Mouse (Mus musculus) monocyte, adult 2 months (primary cell): ENCODE measurements at regions not wholly inside any gene's neighbourhood (a gene's known extent, or its start where the extent isn't known, plus 50 kb on each side); places are given as distances from the start of the nearest gene placed in this dataset.

Experiments
- DNase-seq, 2 experiments: peaks; one replicate each; pipeline ENCODE4 v3.0.0; 2022; ENCODE audit warnings: low spot score in 2 of 2, low read depth in 1 of 2

DNA sequence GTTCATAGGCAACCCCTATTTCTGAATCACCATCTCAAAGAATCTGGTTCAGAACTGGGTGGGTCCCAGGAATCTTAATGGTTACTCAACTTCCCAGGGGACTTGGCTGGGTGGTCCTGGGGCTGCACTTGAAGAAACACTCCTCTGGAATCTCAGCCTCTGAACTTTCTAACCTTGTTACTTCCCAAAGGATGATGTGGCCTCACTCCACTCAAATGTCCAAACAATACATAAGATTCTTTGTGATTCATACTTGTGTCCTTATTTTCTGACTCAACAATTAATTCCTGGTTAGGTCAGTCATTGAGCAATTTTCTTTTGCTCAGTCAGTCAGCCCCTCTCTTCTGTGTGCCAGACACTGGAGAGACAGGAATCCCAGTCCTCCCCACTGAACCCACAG lies 353.7 kb upstream of the Ubash3b start:
- DNase-seq, result no peak

GRCm38 (mm10) chr9:41513701-41514100 lies 352.2 kb upstream of the Ubash3b start:
- DNase-seq, result no peak

DNA sequence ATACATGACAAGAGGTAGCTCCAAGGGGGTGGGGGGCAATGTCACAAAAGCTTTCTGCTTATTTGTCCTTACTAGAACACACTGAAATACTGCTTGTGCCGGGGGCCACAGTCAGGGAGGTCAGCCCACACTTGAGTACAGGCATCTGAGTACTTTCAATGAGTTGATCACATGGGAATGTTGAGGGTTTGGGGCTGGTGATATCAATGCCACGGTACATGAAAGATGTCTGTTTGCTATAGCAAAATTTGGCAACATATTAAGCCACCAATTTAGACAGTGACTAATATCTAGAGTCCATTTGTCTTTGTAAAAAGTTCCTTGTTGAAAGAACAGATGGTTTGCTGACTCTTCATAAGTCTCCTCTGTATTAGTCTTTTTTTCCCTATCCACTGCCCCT lies 348.1 kb upstream of the Ubash3b start:
- DNase-seq, result no peak

- no peak for DNase-seq
Observed at GRCm38 (mm10) chr9:41508746-41509145, 347.2 kb upstream of the Ubash3b start.

- no peak for DNase-seq
Observed at GRCm38 (mm10) chr9:41498326-41498725, 336.8 kb upstream of the Ubash3b start.

DNA sequence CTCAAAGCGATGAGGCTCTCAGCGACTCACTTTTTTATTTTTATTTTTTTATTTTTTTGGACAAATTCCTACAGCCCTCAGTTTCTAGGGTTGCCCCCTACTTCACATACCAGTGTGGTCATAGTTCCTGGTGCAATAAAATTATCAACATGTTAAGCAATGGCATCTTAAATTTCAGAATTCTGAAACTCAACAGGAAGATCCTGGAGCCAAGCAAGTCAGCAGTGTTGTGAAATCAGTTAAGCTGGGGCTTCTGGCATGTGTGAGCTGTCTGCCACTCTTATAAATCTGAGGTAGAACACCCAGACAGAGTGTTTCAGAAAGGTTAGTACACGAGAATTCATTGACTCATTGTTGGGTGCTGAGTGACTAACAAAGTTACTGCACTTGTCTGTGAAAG lies 328.6 kb upstream of the Ubash3b start:
- DNase-seq, result no peak

GRCm38 (mm10) chr9:41488046-41488445 lies 326.5 kb upstream of the Ubash3b start:
- no peak for DNase-seq

DNA sequence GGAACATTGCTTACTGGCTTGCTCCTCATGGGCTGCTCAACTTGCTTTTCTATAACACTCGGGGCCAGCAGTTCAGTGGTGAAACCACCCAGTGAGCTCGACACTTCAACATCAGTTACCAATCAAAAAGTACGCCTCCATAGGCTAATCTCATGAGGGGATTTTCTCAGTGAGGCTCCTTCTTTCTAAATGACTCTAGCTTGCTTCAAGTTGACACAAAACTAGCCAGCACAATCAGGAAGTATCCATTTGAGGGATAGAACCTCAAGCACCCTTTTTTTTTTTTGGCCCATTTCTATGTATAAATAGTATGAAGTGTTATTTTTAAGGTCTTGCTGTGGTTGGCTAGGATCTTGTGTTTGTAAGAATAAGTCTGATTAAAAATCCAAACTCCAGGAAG lies 321.7 kb upstream of the Ubash3b start:
- no peak for DNase-seq

DNA sequence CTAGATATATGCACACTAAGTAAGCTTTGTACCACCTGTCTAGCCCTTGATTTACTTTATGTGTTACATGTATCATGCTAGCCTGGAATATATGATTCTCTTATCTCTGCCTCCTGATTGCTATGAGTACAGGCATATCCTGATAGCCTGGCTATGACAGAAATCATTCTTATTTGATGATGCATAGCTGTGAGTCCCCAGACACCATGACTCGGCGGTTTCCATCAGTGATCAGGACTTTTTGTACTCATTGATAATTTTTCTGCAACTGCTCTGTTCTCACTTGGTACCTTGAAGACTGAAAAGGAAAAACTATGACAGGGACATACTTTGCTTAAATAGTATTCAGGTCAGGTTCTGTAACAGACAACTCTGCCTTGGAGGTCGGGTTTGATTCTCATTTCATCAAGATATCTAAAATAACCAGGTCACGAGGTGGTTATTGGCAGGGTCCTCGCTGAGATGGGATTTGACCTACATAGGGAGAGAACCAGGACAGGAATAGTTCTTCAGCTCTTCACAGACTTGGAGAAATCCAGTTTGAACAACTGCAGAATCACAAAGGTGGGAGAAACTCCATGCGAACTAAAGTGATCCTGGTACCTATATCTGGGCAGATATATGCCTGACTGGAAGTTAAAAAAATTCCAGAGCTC lies 320.2 kb upstream of the Ubash3b start:
- no peak for DNase-seq

- DNase-seq, result peak; percentile 4 to 6
Observed at GRCm38 (mm10) chr9:41479854-41480749, 318.6 kb upstream of the Ubash3b start.

DNA sequence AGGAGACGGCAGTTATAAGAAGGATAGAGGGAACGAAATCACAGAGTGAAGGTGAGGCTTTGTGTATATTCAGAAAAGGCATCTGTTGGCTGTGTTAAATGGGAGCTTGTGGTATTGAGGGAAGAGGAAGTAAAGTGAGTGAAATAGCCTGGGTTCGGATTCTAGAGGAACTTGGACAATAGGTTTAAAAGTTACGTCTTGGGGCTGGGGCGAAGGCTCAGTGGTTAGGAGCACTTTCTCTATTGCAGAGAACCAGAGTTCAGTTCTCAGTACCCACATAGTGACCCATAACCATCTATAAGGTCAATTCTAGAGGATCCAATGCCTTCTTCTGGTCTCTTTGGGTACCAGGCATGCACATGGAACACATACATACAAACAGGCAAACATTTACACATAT lies 317.6 kb upstream of the Ubash3b start:
- no peak for DNase-seq

- DNase-seq, result no peak
Observed at GRCm38 (mm10) chr9:41478106-41478848, 316.8 kb upstream of the Ubash3b start.

DNA sequence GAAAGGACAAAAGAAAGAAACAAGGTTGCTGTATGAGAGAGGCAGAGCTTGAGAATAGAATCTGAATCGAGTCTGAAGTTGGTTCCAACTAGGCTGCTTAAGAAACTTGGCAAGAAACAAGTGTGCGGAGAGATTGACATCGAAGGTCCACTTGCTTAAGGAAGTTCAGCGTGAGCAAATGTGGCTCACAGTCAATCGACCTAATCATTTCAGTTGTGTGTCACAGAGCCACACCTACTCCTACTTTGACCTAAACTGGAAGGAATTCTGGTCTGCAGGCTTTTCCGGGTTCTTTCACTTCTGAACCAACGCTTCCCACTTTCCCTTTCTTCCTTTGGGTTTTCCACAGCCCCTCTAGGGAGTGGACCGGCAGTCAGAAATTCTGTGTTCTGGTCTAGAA lies 313.8 kb upstream of the Ubash3b start:
- no peak for DNase-seq

- no peak for DNase-seq
Observed at GRCm38 (mm10) chr9:41474945-41475297, 313.4 kb upstream of the Ubash3b start.

GRCm38 (mm10) chr9:41474244-41474944 lies 312.9 kb upstream of the Ubash3b start:
- DNase-seq, result peak; percentile 5 to 29

DNA sequence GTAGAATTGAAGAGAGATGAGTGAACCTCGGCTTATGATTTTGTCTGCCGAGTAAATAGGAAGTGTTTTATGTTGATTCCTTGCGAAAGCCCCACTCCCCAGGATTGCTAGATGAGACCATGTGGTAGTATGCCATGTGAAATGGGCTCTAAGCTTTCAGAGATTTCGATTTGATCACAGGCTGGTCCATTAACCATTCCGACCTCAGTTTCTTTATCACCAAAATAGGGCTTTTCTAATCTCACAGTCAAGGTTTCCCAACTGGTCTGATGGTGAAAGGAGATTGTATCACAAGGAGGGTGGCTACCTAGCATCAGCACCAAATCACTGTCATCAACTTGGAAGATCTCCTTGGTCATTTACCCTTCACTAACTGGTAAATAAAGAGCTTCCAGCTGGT lies 312.0 kb upstream of the Ubash3b start:
- no peak for DNase-seq

DNA sequence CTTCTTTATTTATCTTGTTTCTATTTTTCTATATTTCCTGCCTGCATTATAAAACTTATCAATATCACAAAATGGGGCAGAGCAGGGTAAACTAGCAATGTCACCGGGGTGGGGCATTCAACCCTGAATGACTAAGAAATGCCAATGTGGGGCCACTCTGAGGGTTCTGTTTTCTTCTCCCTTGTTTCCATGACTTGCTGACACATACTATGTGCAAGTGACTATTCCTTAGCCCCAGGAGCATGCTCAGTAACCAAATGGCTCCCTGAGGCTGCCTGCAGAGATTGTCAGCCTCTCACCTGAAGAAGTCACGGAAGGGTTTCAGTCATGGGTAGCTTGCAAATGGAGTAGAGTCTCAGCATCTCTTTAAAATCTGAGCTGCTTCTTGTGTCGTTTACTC lies 309.8 kb upstream of the Ubash3b start:
- DNase-seq, result no peak

DNA sequence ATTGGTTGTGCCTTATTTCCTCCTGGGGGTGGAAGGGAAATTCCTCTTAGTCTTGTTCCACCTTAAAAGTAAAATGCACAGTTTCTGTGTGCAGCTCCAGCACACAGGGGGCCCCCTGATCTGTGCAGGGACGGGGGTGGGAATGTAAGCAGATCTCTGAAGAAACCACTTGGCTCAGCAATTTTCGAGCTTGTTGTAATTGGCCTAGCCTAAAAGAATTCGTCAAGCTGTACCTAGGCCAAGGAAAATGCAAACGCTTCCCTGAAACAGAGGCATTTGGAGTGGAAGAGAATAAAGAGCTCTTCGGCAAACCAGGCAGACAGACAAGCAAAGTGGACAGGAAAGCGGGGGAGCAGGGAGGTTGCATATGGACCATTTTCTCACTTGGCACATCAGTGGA lies 308.5 kb upstream of the Ubash3b start:
- no peak for DNase-seq

DNA sequence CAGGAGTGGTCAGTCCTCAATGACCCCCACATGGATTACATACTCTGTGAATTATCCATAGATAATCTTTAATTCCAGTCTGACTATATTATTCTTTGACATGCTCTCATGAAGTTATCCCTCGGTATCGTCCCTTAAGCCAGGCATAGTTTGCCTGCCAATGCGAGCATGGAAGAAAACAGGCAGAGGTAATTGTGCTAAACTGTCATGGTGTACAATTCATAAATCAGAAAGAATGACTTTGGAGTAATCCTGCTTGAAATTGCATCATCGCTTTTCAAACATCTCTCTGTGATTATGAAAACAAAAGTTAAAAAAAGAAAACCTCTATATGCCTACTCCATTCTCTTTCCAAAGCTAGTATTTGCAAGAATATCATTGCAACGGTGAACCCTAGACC lies 307.9 kb upstream of the Ubash3b start:
- DNase-seq, result no peak

DNA sequence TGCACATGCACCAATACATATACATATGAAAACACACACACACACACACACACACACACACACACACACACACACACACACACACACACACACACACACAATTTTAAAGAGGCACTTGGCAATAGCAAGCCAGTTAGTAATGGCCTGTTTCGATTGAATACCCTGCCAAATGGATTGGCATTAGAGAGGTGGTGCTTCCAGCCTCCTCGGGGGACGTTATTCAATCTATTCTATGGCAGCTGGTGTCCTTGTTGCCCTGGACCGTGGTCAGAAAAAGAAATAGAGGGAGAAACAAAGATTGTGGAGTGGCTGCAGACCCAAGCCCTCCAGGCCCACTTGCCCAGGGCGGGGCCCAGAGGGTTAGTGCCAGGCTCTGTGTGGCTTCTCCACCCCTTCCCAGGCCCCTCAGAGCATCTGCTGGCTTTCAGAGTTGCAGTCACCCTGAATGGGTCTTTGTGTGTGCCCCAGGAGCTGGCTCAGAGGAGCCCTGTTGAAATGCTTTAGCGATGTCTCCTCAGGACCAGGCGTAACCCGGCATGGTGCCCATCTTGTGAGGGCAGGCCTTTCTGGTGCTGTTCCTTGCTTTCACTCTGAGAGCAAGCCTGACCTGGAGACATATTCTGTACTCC lies 302.7 kb upstream of the Ubash3b start:
- DNase-seq, result no peak

DNA sequence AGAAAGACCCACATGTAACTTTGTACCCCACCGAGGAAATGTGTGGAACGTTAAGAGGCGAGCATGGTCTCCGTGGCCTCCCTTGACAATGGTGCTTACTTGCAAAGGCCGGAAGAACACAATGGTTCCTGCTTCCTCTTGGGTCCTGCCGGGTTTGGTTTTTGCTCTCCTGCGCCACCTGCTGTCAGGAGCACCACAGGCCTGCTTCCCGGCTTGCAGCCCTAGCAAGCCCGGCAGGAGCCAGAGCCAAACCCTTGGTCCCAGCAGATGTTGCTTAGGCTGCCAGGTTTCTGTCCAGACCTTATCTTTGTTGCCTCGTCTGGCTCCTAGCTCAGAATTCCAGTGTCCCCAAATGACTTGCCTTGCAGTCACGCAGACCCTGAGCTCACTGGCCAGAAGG lies 300.2 kb upstream of the Ubash3b start:
- DNase-seq, result peak; percentile 32 to 56
